Mouse (Mus musculus): ENCODE results near the gene 4931414P19Rik. TPM values are rescaled to one million over a fixed set of nuclear protein-coding genes. Genes with fewer than 3 reads are reported as not detected.

Gene 4931414P19Rik
- polyA plus RNA-seq, 1 experiment from 2014 or later, result 7.8 TPM

DNA sequence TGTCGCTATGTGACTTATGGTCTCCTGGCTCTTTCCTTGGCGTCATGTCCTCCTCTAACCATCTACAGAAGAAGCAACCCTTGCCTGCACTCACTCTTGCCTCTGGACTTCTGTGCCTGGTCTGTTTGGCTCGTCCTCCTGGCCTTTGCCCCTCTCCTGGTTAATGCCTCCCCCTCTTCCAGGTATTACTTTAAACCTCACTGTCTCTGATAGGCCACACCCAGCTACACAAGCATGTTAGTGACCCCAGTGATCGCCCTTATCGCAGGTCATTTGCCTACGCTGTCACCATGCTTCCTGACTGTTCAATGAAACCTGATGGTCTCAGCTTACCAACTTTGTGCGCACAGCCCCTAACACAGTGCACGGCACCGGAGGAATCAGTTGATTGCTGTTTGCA, 23.3 kb downstream of the 4931414P19Rik start:
- Histone ChIP-seq H3K27ac (ENCODE audit: low read length) (no peak overlapping the region), H3K9ac (ENCODE audit: low read length) (no peak overlapping the region), H3K4me3 (ENCODE audit: low read length) (no peak overlapping the region), H3K27me3 (ENCODE audit: control insufficient read depth, insufficient read depth, low read length) (no peaks in the 10 kb centered on the region), H3K36me3 (ENCODE audit: control insufficient read depth, insufficient read depth) (peaks cover 3% of the 10 kb centered on the region; the same call in 1 of the 2 replicates), H3K9me3 (replicated peaks; ENCODE audit: control insufficient read depth, low read length) (no peaks in the 10 kb centered on the region), H3K4me2 (ENCODE audit: low read depth, low read length) (no peak overlapping the region), H3K4me1 (ENCODE audit: control insufficient read depth, insufficient read depth, low read length) (peaks cover 4% of the 10 kb centered on the region; the same call in 1 of the 2 replicates)
- WGBS, result 91% methylated on average over 9 of the region's 9 CpGs
- no peak for ATAC-seq (replicated peaks; ENCODE audit: extremely low read depth, insufficient read depth, low FRiP score)

DNA sequence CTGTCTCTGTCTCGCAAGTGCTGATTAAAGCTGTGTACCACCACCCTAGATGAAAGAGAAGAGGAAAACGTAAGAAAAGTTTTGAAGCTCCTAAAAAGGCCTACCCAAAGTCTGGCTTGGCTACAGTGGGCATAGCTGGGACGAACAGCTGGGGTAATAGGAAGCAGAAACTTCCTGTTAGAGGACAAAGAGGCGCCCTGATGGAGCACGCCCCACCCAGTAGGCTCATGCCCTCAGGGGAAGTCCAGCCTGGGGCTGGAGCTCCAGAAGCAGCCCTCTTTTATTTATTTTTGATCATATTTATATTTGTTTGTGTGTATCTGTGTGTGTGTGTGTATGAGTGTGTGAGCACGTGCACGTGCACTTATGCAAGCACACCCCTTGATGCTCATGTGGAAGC, 26.2 kb downstream of the 4931414P19Rik start:
- Histone ChIP-seq H3K4me3 (ENCODE audit: low read length) (no peak overlapping the region), H3K4me1 (ENCODE audit: control insufficient read depth, insufficient read depth, low read length) (peaks cover 13% of the 10 kb centered on the region), H3K9me3 (replicated peaks; ENCODE audit: control insufficient read depth, low read length) (no peaks in the 10 kb centered on the region), H3K9ac (ENCODE audit: low read length) (no peak overlapping the region), H3K36me3 (ENCODE audit: control insufficient read depth, insufficient read depth) (no peaks in the 10 kb centered on the region), H3K27me3 (ENCODE audit: control insufficient read depth, insufficient read depth, low read length) (no peaks in the 10 kb centered on the region), H3K4me2 (ENCODE audit: low read depth, low read length) (no peak overlapping the region), H3K27ac (ENCODE audit: low read length) (no peak overlapping the region)
- WGBS, result 79% methylated on average over 7 of the region's 7 CpGs
- no peak for ATAC-seq (replicated peaks; ENCODE audit: extremely low read depth, insufficient read depth, low FRiP score)

DNA sequence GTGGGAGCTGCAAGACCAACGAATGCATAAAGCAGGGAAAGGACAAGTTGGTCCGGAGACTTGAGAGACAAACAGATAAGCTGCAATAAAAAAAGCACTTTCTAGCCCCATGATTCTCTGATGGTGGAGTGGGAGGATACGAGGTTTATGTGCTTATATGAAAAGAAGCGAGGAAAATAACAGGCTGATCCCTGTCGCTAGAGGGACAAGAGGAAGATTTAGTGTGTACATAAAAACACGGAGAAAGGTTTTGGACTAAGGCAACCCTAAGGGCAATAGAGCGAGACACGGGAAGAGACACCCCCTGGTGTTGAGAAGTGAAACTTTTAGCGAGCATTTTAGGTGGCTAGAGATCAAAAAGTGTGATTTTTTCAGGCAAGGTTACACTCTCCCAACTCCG, 27.7 kb downstream of the 4931414P19Rik start:
- H3K4me1 ChIP-seq (ENCODE audit: control insufficient read depth, insufficient read depth, low read length), result peaks cover 28% of the 10 kb centered on the region
- peak overlapping the region; percentile 63 for H3K4me3 ChIP-seq (ENCODE audit: low read length)
- peak; percentile 19; the same call in 1 of the 2 replicates for ATAC-seq (replicated peaks; ENCODE audit: extremely low read depth, insufficient read depth, low FRiP score)
- no peaks in the 10 kb centered on the region for H3K9me3 ChIP-seq (replicated peaks; ENCODE audit: control insufficient read depth, low read length)
- H3K9ac ChIP-seq (ENCODE audit: low read length), result peak overlapping the region; percentile 88
- no peaks in the 10 kb centered on the region for H3K36me3 ChIP-seq (ENCODE audit: control insufficient read depth, insufficient read depth)
- H3K27me3 ChIP-seq (ENCODE audit: control insufficient read depth, insufficient read depth, low read length), result no peaks in the 10 kb centered on the region
- under 1% methylated on average over 10 of the region's 10 CpGs for WGBS
- peak overlapping the region; percentile 86 for H3K4me2 ChIP-seq (ENCODE audit: low read depth, low read length)
- H3K27ac ChIP-seq (ENCODE audit: low read length), result peak overlapping the region; percentile 96

GRCm38 (mm10) chr14:54577089-54577982, 28.5 kb downstream of the 4931414P19Rik start, which contains the start of gene Ajuba:
Gene Ajuba (minus strand): TSS chr14:54577558.
- Histone ChIP-seq H3K4me1 (ENCODE audit: control insufficient read depth, insufficient read depth, low read length) (peaks cover 36% of the 10 kb centered on the region), H3K27ac (ENCODE audit: low read length) (peak within 1 kb of the TSS; percentile 96), H3K4me3 (ENCODE audit: low read length) (peak within 1 kb of the TSS; percentile 63), H3K4me2 (ENCODE audit: low read depth, low read length) (peak within 1 kb of the TSS; percentile 86), H3K27me3 (ENCODE audit: control insufficient read depth, insufficient read depth, low read length) (no peaks in the 10 kb centered on the region), H3K9me3 (replicated peaks; ENCODE audit: control insufficient read depth, low read length) (no peaks in the 10 kb centered on the region), H3K9ac (ENCODE audit: low read length) (peak within 1 kb of the TSS; percentile 88), H3K36me3 (ENCODE audit: control insufficient read depth, insufficient read depth) (no peaks in the 10 kb centered on the region)
- under 1% methylated on average over 66 of the region's 66 CpGs for WGBS
- peak; percentile 69 for ATAC-seq (replicated peaks; ENCODE audit: extremely low read depth, insufficient read depth, low FRiP score)

DNA sequence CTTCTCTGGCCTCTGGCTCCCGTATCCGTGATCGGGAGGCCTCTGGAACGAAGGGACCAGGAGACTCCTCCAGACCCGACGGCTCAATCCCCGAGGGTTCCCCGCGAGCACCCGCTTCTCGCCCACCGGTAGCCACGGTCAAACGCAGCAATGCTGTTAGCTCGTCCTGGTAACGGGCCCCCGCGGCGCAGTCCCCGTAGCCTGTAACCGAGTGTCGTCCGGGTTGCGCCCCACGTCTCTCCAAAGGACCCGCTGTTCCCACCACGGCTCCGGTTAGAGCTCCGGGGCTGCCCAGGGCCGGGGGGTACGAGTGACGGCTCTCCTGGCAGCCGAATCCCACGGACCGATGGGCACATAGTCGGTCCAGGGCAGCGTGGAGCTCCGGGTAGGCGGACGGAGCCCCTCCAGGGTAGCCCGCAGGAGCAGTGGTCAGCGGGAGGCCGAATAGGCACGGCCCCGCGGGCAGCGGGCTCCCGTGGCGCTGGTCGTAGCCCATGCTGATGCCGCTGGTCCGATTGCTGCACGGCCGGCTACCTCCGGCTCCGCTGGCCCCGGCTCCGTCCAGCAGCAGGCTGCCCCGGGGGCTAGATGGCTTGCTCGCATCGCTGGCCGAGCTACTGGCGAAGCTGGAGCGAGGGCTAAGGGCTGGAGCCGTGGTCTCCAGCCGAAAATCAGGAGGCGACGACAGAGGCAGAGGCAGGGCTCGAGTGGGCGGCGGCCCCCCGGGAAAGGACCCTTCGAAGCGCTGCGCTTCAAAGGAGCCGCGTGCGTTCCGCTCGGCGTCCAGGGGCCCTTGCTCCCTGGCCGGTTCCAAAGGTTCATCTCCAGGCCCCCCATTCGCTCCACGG, 29.3 kb downstream of the 4931414P19Rik start:
- under 1% methylated on average over 84 of the region's 84 CpGs for WGBS
- H3K4me2 ChIP-seq (ENCODE audit: low read depth, low read length), result peak overlapping the region; percentile 86
- H3K9me3 ChIP-seq (replicated peaks; ENCODE audit: control insufficient read depth, low read length), result no peaks in the 10 kb centered on the region
- H3K27me3 ChIP-seq (ENCODE audit: control insufficient read depth, insufficient read depth, low read length), result no peaks in the 10 kb centered on the region
- peak overlapping the region; percentile 96 for H3K27ac ChIP-seq (ENCODE audit: low read length)
- no peaks in the 10 kb centered on the region for H3K36me3 ChIP-seq (ENCODE audit: control insufficient read depth, insufficient read depth)
- no peak for ATAC-seq (replicated peaks; ENCODE audit: extremely low read depth, insufficient read depth, low FRiP score)
- H3K9ac ChIP-seq (ENCODE audit: low read length), result peak overlapping the region; percentile 88
- peaks cover 43% of the 10 kb centered on the region for H3K4me1 ChIP-seq (ENCODE audit: control insufficient read depth, insufficient read depth, low read length)
- H3K4me3 ChIP-seq (ENCODE audit: low read length), result peak overlapping the region; percentile 63

DNA sequence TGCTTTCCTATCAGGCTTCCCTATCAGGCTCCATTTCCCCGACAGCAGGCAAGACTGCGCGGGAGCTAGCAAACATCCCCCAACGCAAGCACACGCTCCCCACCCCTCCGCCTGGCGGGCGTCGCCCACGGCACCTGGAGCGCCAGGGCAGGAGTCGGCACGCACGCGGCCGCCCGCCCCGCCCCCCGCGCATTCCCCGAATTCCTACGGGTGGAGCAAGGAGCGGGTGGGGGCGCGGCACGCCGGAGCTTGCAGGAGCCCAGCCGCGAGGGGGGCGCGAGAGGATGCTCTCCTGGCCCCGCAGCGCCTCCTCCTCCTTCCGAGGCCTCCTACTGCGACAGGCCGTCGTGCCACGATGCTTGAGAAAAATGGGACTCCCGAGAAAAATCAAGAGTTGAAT, 30.2 kb downstream of the 4931414P19Rik start:
- Histone ChIP-seq H3K27ac (ENCODE audit: low read length) (peak overlapping the region; percentile 96), H3K36me3 (ENCODE audit: control insufficient read depth, insufficient read depth) (peaks cover 7% of the 10 kb centered on the region), H3K9ac (ENCODE audit: low read length) (peak overlapping the region; percentile 88), H3K4me1 (ENCODE audit: control insufficient read depth, insufficient read depth, low read length) (peaks cover 43% of the 10 kb centered on the region), H3K9me3 (replicated peaks; ENCODE audit: control insufficient read depth, low read length) (no peaks in the 10 kb centered on the region), H3K4me2 (ENCODE audit: low read depth, low read length) (peak overlapping the region; percentile 86), H3K27me3 (ENCODE audit: control insufficient read depth, insufficient read depth, low read length) (no peaks in the 10 kb centered on the region), H3K4me3 (ENCODE audit: low read length) (peak overlapping the region; percentile 63)
- 1% methylated on average over 39 of the region's 39 CpGs for WGBS
- peak; percentile 61 for ATAC-seq (replicated peaks; ENCODE audit: extremely low read depth, insufficient read depth, low FRiP score)

DNA sequence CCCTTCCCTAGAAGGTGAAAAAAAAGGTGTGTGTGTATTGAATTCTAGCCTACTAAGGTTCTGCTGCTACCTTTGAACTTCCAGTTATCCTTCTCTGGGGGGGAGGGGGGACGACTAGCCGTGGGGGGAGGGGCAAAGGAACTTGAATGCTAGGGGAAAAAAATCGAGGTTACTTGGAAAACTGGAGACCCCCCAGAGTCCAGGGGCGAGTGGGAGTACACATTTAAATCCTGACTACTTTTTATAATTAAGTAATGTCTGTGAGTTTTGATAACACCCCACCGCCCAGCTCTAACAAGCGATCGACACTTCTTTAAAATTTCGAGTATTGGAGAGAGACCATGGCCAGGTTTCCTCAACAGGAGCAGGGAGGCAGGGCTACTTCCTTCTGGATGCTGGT, 30.8 kb downstream of the 4931414P19Rik start:
- 4% methylated on average over 8 of the region's 8 CpGs for WGBS
- peak overlapping the region; percentile 92 for H3K27ac ChIP-seq (ENCODE audit: low read length)

GRCm38 (mm10) chr14:54574253-54574652, 31.5 kb downstream of the 4931414P19Rik start:
- Histone ChIP-seq H3K4me3 (ENCODE audit: low read length) (peak overlapping the region; percentile 63), H3K27ac (ENCODE audit: low read length) (peak overlapping the region; percentile 92), H3K4me2 (ENCODE audit: low read depth, low read length) (peak overlapping the region; percentile 86), H3K9me3 (replicated peaks; ENCODE audit: control insufficient read depth, low read length) (no peaks in the 10 kb centered on the region), H3K27me3 (ENCODE audit: control insufficient read depth, insufficient read depth, low read length) (no peaks in the 10 kb centered on the region), H3K36me3 (ENCODE audit: control insufficient read depth, insufficient read depth) (peaks cover 12% of the 10 kb centered on the region), H3K4me1 (ENCODE audit: control insufficient read depth, insufficient read depth, low read length) (peaks cover 50% of the 10 kb centered on the region), H3K9ac (ENCODE audit: low read length) (peak overlapping the region; percentile 88)
- 14% methylated on average over 4 of the region's 4 CpGs for WGBS
- no peak for ATAC-seq (replicated peaks; ENCODE audit: extremely low read depth, insufficient read depth, low FRiP score)

More for the DNA sequence above, 30.8 kb downstream of the 4931414P19Rik start:
- no peak for ATAC-seq (replicated peaks; ENCODE audit: extremely low read depth, insufficient read depth, low FRiP score)
- H3K4me2 ChIP-seq (ENCODE audit: low read depth, low read length), result peak overlapping the region; percentile 86
- peaks cover 43% of the 10 kb centered on the region for H3K4me1 ChIP-seq (ENCODE audit: control insufficient read depth, insufficient read depth, low read length)
- peak overlapping the region; percentile 88 for H3K9ac ChIP-seq (ENCODE audit: low read length)
- H3K27me3 ChIP-seq (ENCODE audit: control insufficient read depth, insufficient read depth, low read length), result no peaks in the 10 kb centered on the region
- no peaks in the 10 kb centered on the region for H3K9me3 ChIP-seq (replicated peaks; ENCODE audit: control insufficient read depth, low read length)
- peaks cover 10% of the 10 kb centered on the region for H3K36me3 ChIP-seq (ENCODE audit: control insufficient read depth, insufficient read depth)
- peak overlapping the region; percentile 63 for H3K4me3 ChIP-seq (ENCODE audit: low read length)

Measured in heart, embryonic 16.5 days (tissue).